In the genomic region with DNA sequence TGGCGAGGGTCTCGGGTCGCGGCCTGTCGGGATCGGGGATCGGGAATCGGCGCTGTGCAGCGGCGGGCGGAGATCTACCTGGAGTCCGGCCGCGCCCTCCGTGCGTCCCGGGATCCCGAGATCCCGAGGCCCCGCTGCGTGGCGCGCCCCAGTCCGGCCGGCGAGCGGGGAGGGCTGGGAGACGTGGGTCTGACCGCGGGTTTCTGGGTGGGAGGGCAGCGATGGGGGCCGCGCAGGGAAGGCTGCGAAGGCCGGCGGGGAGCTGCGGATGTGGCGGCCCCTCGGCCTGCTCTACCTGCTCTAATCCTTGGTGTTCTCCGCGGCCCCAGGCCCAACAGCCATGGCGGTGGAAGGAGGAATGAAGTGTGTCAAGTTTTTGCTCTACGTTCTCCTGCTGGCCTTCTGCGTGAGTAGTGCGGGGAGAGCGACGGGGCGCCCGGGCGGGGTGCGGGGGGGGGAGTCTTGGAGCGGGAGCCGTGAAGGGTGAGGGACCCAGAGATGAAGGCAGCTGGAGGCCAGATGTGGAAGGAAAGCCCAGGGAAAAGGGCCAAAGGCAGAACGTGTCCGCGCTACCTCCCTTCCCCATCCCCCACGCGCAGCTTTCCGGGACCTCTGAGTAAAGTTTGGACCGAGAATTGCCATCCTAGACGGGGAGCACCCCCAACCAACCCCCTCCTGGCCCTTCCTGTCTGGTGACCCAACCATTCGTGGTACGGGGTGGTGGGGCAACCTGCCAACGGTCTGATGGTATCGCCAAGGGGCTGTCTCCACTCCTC, we compare ENCODE assay signal across 8 mouse cellular contexts. TPM values are rescaled to one million over a fixed set of nuclear protein-coding genes. Genes with fewer than 3 reads are reported as not detected.
DNase-seq lines count a peak whose midpoint lies in the region; ATAC-seq lines count a peak whose summit lies in the region.

No protein-coding gene starts in this region.

- peak overlapping the region; percentile 84 for H3K4me2 ChIP-seq in forebrain, embryonic 12.5 days
- H3K4me2 ChIP-seq in hindbrain, embryonic 13.5 days: peak overlapping the region; percentile 76
- H3K4me2 ChIP-seq in limb, embryonic 15.5 days: peak overlapping the region; percentile 80
- H3K4me2 ChIP-seq in midbrain, embryonic 13.5 days (replicated peaks): peak overlapping the region; percentile 86

- DNase-seq in cerebellum, adult 11-12 months: peak; percentile 52
- DNase-seq in cerebellum, adult 18-20 months: no peak
- DNase-seq in R1 (ENCODE audit: low read depth, low spot score): peak; percentile 56

- peak overlapping the region; percentile 81 for H3K4me3 ChIP-seq in forebrain, embryonic 12.5 days (replicated peaks)
- H3K4me3 ChIP-seq in hindbrain, embryonic 13.5 days: peak overlapping the region; percentile 72
- peak overlapping the region; percentile 95 for H3K4me3 ChIP-seq in limb, embryonic 15.5 days
- H3K4me3 ChIP-seq in midbrain, embryonic 13.5 days (replicated peaks): peak overlapping the region; percentile 76

- H3K27ac ChIP-seq in forebrain, embryonic 12.5 days: peak overlapping the region; percentile 42; the same call in 1 of the 2 replicates
- peak overlapping the region; percentile 64 for H3K27ac ChIP-seq in hindbrain, embryonic 13.5 days
- peak overlapping the region; percentile 98 for H3K27ac ChIP-seq in limb, embryonic 15.5 days
- H3K27ac ChIP-seq in midbrain, embryonic 13.5 days: peak overlapping the region; percentile 21; the same call in 1 of the 2 replicates

- ATAC-seq in forebrain, embryonic 12.5 days (ENCODE audit: low FRiP score): peak; percentile 50
- peak; percentile 52 for ATAC-seq in hindbrain, embryonic 13.5 days (ENCODE audit: low FRiP score)
- ATAC-seq in limb, embryonic 15.5 days (ENCODE audit: insufficient number of reproducible peaks, low FRiP score, low TSS enrichment, low read depth): peak; percentile 36
- peak; percentile 31 for ATAC-seq in midbrain, embryonic 13.5 days
- no peak for ATAC-seq in inflammation-experienced regulatory T-cells, adult 6 months

- H3K9me3 ChIP-seq in forebrain, embryonic 12.5 days: no peaks in the 10 kb centered on the region
- H3K9me3 ChIP-seq in hindbrain, embryonic 13.5 days: no peaks in the 10 kb centered on the region
- H3K9me3 ChIP-seq in limb, embryonic 15.5 days: no peaks in the 10 kb centered on the region
- no peaks in the 10 kb centered on the region for H3K9me3 ChIP-seq in midbrain, embryonic 13.5 days

- 4% methylated on average over 57 of the region's 66 CpGs for WGBS in forebrain, embryonic 12.5 days
- 2% methylated on average over 46 of the region's 66 CpGs for WGBS in hindbrain, embryonic 13.5 days
- WGBS in limb, embryonic 15.5 days: under 1% methylated on average over 60 of the region's 66 CpGs
- WGBS in midbrain, embryonic 13.5 days: 2% methylated on average over 53 of the region's 66 CpGs

- peak overlapping the region; percentile 85 for H3K9ac ChIP-seq in forebrain, embryonic 12.5 days
- H3K9ac ChIP-seq in hindbrain, embryonic 13.5 days: peak overlapping the region; percentile 86
- H3K9ac ChIP-seq in limb, embryonic 15.5 days: peak overlapping the region; percentile 98
- H3K9ac ChIP-seq in midbrain, embryonic 13.5 days (replicated peaks): peak overlapping the region; percentile 85

- peaks cover 3% of the 10 kb centered on the region for H3K36me3 ChIP-seq in forebrain, embryonic 12.5 days (replicated peaks)
- H3K36me3 ChIP-seq in hindbrain, embryonic 13.5 days: 0 out of 2 replicates have a peak, but pooled peaks cover under 1% of the 10 kb centered on the region
- H3K36me3 ChIP-seq in limb, embryonic 15.5 days: peaks cover 29% of the 10 kb centered on the region
- H3K36me3 ChIP-seq in midbrain, embryonic 13.5 days: no peaks in the 10 kb centered on the region

- peaks cover 22% of the 10 kb centered on the region for H3K4me1 ChIP-seq in forebrain, embryonic 12.5 days
- peaks cover 31% of the 10 kb centered on the region for H3K4me1 ChIP-seq in hindbrain, embryonic 13.5 days (replicated peaks)
- peaks cover 40% of the 10 kb centered on the region for H3K4me1 ChIP-seq in limb, embryonic 15.5 days
- peaks cover 19% of the 10 kb centered on the region for H3K4me1 ChIP-seq in midbrain, embryonic 13.5 days (replicated peaks)

- peaks cover 14% of the 10 kb centered on the region for H3K27me3 ChIP-seq in forebrain, embryonic 12.5 days
- H3K27me3 ChIP-seq in hindbrain, embryonic 13.5 days: peaks cover 17% of the 10 kb centered on the region; the same call in 1 of the 2 replicates
- H3K27me3 ChIP-seq in limb, embryonic 15.5 days: no peaks in the 10 kb centered on the region
- H3K27me3 ChIP-seq in midbrain, embryonic 13.5 days: peaks cover 15% of the 10 kb centered on the region

RNA-seq across cellular contexts. Expression of a gene that starts 9.5 kb away (rescaled TPM):
- polyA plus RNA-seq in forebrain, embryonic 12.5 days (2016; fragmentation: Nextera tagmentation; extraction: Ambion mirVana): 129 and 160 TPM in 2 replicates
- polyA plus RNA-seq in hindbrain, embryonic 13.5 days (2015; fragmentation: Nextera tagmentation; extraction: Ambion mirVana): 198 and 229 TPM in 2 replicates
- 1,128 and 1,135 TPM in 2 replicates for polyA plus RNA-seq in limb, embryonic 15.5 days (2015; fragmentation: Nextera tagmentation; extraction: Ambion mirVana)
- 127 and 141 TPM in 2 replicates for polyA plus RNA-seq in midbrain, embryonic 13.5 days (2015; fragmentation: Nextera tagmentation; extraction: Ambion mirVana)
- 1 to 10 TPM in 1 of 3 experiments, under 1 TPM in 1, not detected in 1; 0.58 to 2.0 TPM for polyA plus RNA-seq in inflammation-experienced regulatory T-cells, adult 6 months (2017; shearing (Covaris generic))

RNA-seq across cellular contexts. Expression of a gene that starts 12.4 kb away (rescaled TPM):
- 11.3 and 13.3 TPM in 2 replicates for polyA plus RNA-seq in forebrain, embryonic 12.5 days (2016; fragmentation: Nextera tagmentation; extraction: Ambion mirVana)
- 16.6 and 19.3 TPM in 2 replicates for polyA plus RNA-seq in hindbrain, embryonic 13.5 days (2015; fragmentation: Nextera tagmentation; extraction: Ambion mirVana)
- polyA plus RNA-seq in limb, embryonic 15.5 days (2015; fragmentation: Nextera tagmentation; extraction: Ambion mirVana): 13.6 and 16.8 TPM in 2 replicates
- polyA plus RNA-seq in midbrain, embryonic 13.5 days (2015; fragmentation: Nextera tagmentation; extraction: Ambion mirVana): 14.8 and 20.9 TPM in 2 replicates
- polyA plus RNA-seq in inflammation-experienced regulatory T-cells, adult 6 months (2017; shearing (Covaris generic)): 10 to 100 TPM in 2 of 3 experiments, 1 to 10 TPM in 1; 5.1 to 12.9 (median 11.9) TPM

RNA-seq across cellular contexts. Expression of a gene that starts 13.6 kb away (rescaled TPM):
- 183 and 188 TPM in 2 replicates for polyA plus RNA-seq in forebrain, embryonic 12.5 days (2016; fragmentation: Nextera tagmentation; extraction: Ambion mirVana)
- polyA plus RNA-seq in hindbrain, embryonic 13.5 days (2015; fragmentation: Nextera tagmentation; extraction: Ambion mirVana): 281 and 286 TPM in 2 replicates
- 225 and 234 TPM in 2 replicates for polyA plus RNA-seq in limb, embryonic 15.5 days (2015; fragmentation: Nextera tagmentation; extraction: Ambion mirVana)
- 266 and 289 TPM in 2 replicates for polyA plus RNA-seq in midbrain, embryonic 13.5 days (2015; fragmentation: Nextera tagmentation; extraction: Ambion mirVana)
- polyA plus RNA-seq in inflammation-experienced regulatory T-cells, adult 6 months (2017; shearing (Covaris generic)): 100 to 1,000 TPM; 196 to 255 (median 212) TPM

RNA-seq across cellular contexts. Expression of a gene that starts 18.7 kb away (rescaled TPM):
- polyA plus RNA-seq in forebrain, embryonic 12.5 days (2016; fragmentation: Nextera tagmentation; extraction: Ambion mirVana): 9.3 and 9.6 TPM in 2 replicates
- polyA plus RNA-seq in hindbrain, embryonic 13.5 days (2015; fragmentation: Nextera tagmentation; extraction: Ambion mirVana): 10.2 and 10.3 TPM in 2 replicates
- 5.9 and 6.2 TPM in 2 replicates for polyA plus RNA-seq in limb, embryonic 15.5 days (2015; fragmentation: Nextera tagmentation; extraction: Ambion mirVana)
- 11.2 and 11.7 TPM in 2 replicates for polyA plus RNA-seq in midbrain, embryonic 13.5 days (2015; fragmentation: Nextera tagmentation; extraction: Ambion mirVana)
- 1 to 10 TPM; 6.0 to 7.7 (median 7.3) TPM for polyA plus RNA-seq in inflammation-experienced regulatory T-cells, adult 6 months (2017; shearing (Covaris generic))

RNA-seq across cellular contexts. Expression of a gene that starts 23.4 kb away (rescaled TPM):
- 0.46 and 0.73 TPM in 2 replicates for polyA plus RNA-seq in forebrain, embryonic 12.5 days (2016; fragmentation: Nextera tagmentation; extraction: Ambion mirVana)
- 5.2 and 6.3 TPM in 2 replicates for polyA plus RNA-seq in hindbrain, embryonic 13.5 days (2015; fragmentation: Nextera tagmentation; extraction: Ambion mirVana)
- polyA plus RNA-seq in limb, embryonic 15.5 days (2015; fragmentation: Nextera tagmentation; extraction: Ambion mirVana): 11.8 and 27.8 TPM in 2 replicates
- polyA plus RNA-seq in midbrain, embryonic 13.5 days (2015; fragmentation: Nextera tagmentation; extraction: Ambion mirVana): 1.7 and 2.5 TPM in 2 replicates
- 1 to 10 TPM; 3.6 to 5.1 (median 4.8) TPM for polyA plus RNA-seq in inflammation-experienced regulatory T-cells, adult 6 months (2017; shearing (Covaris generic))

Comparison
In these comparisons a context has a peak if more than half of its experiments do, and no peak if none do; other contexts are left out.
1. DNase-seq: peak in cerebellum, adult 11-12 months (single experiment) and R1 (single experiment); none in cerebellum, adult 18-20 months (0 of 2).
2. H3K27ac ChIP-seq: peak in every context shown above with its lines; median percentile 98 in limb, embryonic 15.5 days; 64 in hindbrain, embryonic 13.5 days; 42 in forebrain, embryonic 12.5 days; 21 in midbrain, embryonic 13.5 days.
3. RNA of a gene that starts 9.5 kb away (polyA plus RNA-seq): 1,128 to 1,135 TPM in limb, embryonic 15.5 days, 198 to 229 TPM in hindbrain, embryonic 13.5 days, 129 to 160 TPM in forebrain, embryonic 12.5 days and 127 to 141 TPM in midbrain, embryonic 13.5 days; 0.58 to 2.0 TPM in inflammation-experienced regulatory T-cells, adult 6 months; every median in the first group is over 10 times any median in the second.
4. Peak in every context shown above with its lines, with median percentiles within 50 percentile points of each other: H3K4me2 ChIP-seq, H3K4me3 ChIP-seq and H3K9ac ChIP-seq.